Mouse (Mus musculus) lung, postnatal 25 days (tissue): ENCODE data around the gene Tnik.
A peak's percentile ranks its signal among the peaks of the same experiment; 100 is the strongest.

Source experiments
- DNase-seq: peaks from one replicate; pipeline ENCODE4 v3.0.0; 2022; ENCODE audit warnings: low spot score

Tnik gene

GRCm38 (mm10) chr3:28405391-28405790, 142.4 kb downstream of the Tnik start:
- DNase-seq: peak; percentile 23

- DNase-seq: peak; percentile 57
Observed at GRCm38 (mm10) chr3:28408859-28409459, 145.9 kb downstream of the Tnik start.

GRCm38 (mm10) chr3:28410269-28410668, 147.3 kb downstream of the Tnik start:
- no peak for DNase-seq

- no peak for DNase-seq
Observed at GRCm38 (mm10) chr3:28415986-28416385, 153.0 kb downstream of the Tnik start.

- no peak for DNase-seq
Observed at GRCm38 (mm10) chr3:28417091-28417715, 154.2 kb downstream of the Tnik start.

GRCm38 (mm10) chr3:28420194-28420593, 157.2 kb downstream of the Tnik start:
- no peak for DNase-seq

- DNase-seq: no peak
Observed at GRCm38 (mm10) chr3:28420698-28421097, 157.7 kb downstream of the Tnik start.

GRCm38 (mm10) chr3:28421798-28422197, 158.8 kb downstream of the Tnik start:
- no peak for DNase-seq

- no peak for DNase-seq
Observed at GRCm38 (mm10) chr3:28422221-28422620, 159.2 kb downstream of the Tnik start.

GRCm38 (mm10) chr3:28425911-28426310, 162.9 kb downstream of the Tnik start:
- no peak for DNase-seq

GRCm38 (mm10) chr3:28431459-28431858, 168.4 kb downstream of the Tnik start:
- no peak for DNase-seq

GRCm38 (mm10) chr3:28432321-28432720, 169.3 kb downstream of the Tnik start:
- no peak for DNase-seq

- no peak for DNase-seq
Observed at GRCm38 (mm10) chr3:28435478-28435877, 172.5 kb downstream of the Tnik start.

- DNase-seq: no peak
Observed at GRCm38 (mm10) chr3:28437429-28437828, 174.4 kb downstream of the Tnik start.

- DNase-seq: no peak
Observed at GRCm38 (mm10) chr3:28441545-28441944, 178.5 kb downstream of the Tnik start.

GRCm38 (mm10) chr3:28442116-28442515, 179.1 kb downstream of the Tnik start:
- DNase-seq: no peak

GRCm38 (mm10) chr3:28447950-28448349, 184.9 kb downstream of the Tnik start:
- no peak for DNase-seq

GRCm38 (mm10) chr3:28453458-28453857, 190.4 kb downstream of the Tnik start:
- DNase-seq: no peak

GRCm38 (mm10) chr3:28456842-28457241, 193.8 kb downstream of the Tnik start:
- DNase-seq: no peak

- DNase-seq: peak; percentile 29
Observed at GRCm38 (mm10) chr3:28457517-28457916, 194.5 kb downstream of the Tnik start.

- DNase-seq: no peak
Observed at GRCm38 (mm10) chr3:28466688-28467087, 203.7 kb downstream of the Tnik start.

GRCm38 (mm10) chr3:28467148-28467754, 204.2 kb downstream of the Tnik start:
- no peak for DNase-seq

- no peak for DNase-seq
Observed at GRCm38 (mm10) chr3:28467871-28468285, 204.9 kb downstream of the Tnik start.

- no peak for DNase-seq
Observed at GRCm38 (mm10) chr3:28473439-28473838, 210.4 kb downstream of the Tnik start.
